Mouse (Mus musculus) forebrain, embryonic 13.5 days (tissue): ENCODE results near the gene Arl2. TPM values are rescaled to one million over a fixed set of nuclear protein-coding genes. Genes with fewer than 3 reads are reported as not detected.
A peak's percentile ranks its signal among the peaks of the same experiment; 100 is the strongest.

ENCODE experiments used
- ATAC-seq: fragments of 200-750 bp; cut with Nextera tagmentation; 2 replicates; pipeline ENCODE4 v1.8.0; 2017
- H3K27ac ChIP-seq: fragments of 300-500 bp; sonication (generic); 2 replicates; pipeline ENCODE4 v1.5.1; 2015; ENCODE audit warnings: inconsistent platforms, mild to moderate bottlenecking, moderate library complexity
- H3K27me3 ChIP-seq: fragments of 300-500 bp; sonication (generic); 2 replicates; pipeline ENCODE4 v1.6.1; 2015; ENCODE audit warnings: mild to moderate bottlenecking, inconsistent platforms
- H3K36me3 ChIP-seq: fragments of 300-500 bp; sonication (generic); 2 replicates; pipeline ENCODE4 v1.6.1; 2015; ENCODE audit warnings: mild to moderate bottlenecking, inconsistent platforms; ENCODE audit not compliant: poor library complexity, severe bottlenecking
- H3K4me1 ChIP-seq: fragments of 300-500 bp; sonication (generic); 2 replicates; pipeline ENCODE4 v1.6.1; 2015; ENCODE audit warnings: inconsistent platforms
- H3K4me2 ChIP-seq: fragments of 300-500 bp; sonication (generic); 2 replicates; pipeline ENCODE4 v1.6.1; 2015; ENCODE audit warnings: inconsistent platforms, mild to moderate bottlenecking, moderate library complexity
- H3K4me3 ChIP-seq: fragments of 300-500 bp; sonication (generic); 2 replicates; pipeline ENCODE4 v1.5.1; 2015; ENCODE audit warnings: mild to moderate bottlenecking, inconsistent platforms
- H3K9ac ChIP-seq: fragments of 300-500 bp; sonication (generic); 2 replicates; pipeline ENCODE4 v1.6.1; 2015; ENCODE audit warnings: mild to moderate bottlenecking, inconsistent platforms
- H3K9me3 ChIP-seq: fragments of 300-500 bp; sonication (generic); replicated peaks from 2 replicates; pipeline ENCODE4 v1.6.1; 2016; ENCODE audit warnings: inconsistent platforms
- WGBS: fragments of 180-500 bp; shearing (Covaris S2); methylation state at CpG from one replicate; pipeline ENCODE4 v1.1.7; 2015; 5-methylcytosine and 5-hydroxymethylcytosine counted together
- polyA plus RNA-seq: library from polyadenylated mRNA; unstranded; fragments of >200 nt; fragmentation: Nextera tagmentation; extraction: Ambion mirVana; gene quantifications from 2 replicates; pipeline ENCODE4 v1.2.1, GENCODE M21; 2015

Arl2 gene
- polyA plus RNA-seq, 1 experiment from 2014 or later, result 86.1 TPM

DNA sequence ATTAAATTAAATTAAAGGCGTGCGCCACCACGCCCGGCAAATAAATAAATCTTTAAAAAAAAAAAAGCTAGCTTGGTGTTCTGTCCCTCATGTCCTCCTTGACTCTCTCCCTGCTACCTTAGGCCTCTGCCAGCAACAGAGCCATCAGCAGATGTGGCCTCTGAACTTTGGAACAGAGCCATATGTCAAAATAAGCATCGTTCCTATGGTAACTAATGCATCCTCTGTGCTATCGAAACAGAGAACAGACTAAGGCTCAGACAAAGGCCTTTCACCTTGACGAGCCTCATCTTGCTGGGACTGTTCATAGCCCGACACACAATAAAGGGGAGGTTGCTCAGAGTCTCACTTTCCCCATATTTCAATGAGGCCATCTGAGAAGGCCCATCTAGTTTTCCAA, 18.0 kb downstream of the Arl2 start:
- no peak overlapping the region for H3K9ac ChIP-seq
- H3K4me1 ChIP-seq, result peaks cover 21% of the 10 kb centered on the region
- 0 out of 2 replicates have a peak, but pooled peaks cover 7% of the 10 kb centered on the region for H3K36me3 ChIP-seq
- H3K9me3 ChIP-seq, result no peaks in the 10 kb centered on the region
- no peak overlapping the region for H3K4me2 ChIP-seq
- no peak overlapping the region for H3K4me3 ChIP-seq
- no peak for ATAC-seq
- WGBS, result 67% methylated on average over 8 of the region's 8 CpGs
- no peaks in the 10 kb centered on the region for H3K27me3 ChIP-seq
- no peak overlapping the region for H3K27ac ChIP-seq

DNA sequence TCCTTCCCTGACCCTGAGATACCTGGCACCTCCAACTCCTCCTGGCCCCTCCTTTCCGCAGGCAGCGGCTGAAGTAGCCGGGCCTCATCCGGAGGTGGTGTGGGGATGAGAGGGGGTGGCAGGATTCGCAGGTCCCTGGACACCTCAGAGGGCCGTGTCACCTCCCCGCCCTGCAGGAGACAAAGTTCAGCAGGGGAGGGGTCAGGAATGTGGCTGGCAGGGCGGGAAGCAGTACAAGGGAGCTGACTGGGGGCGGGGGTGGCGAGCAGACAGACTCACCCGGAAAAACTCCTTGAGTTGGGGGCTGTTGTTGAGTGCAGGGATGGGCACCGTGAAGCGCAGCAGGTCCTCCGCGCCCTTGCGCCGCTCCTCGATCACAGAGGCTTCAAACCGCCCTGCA, 19.6 kb downstream of the Arl2 start:
- H3K4me1 ChIP-seq, result peaks cover 29% of the 10 kb centered on the region
- H3K4me3 ChIP-seq, result no peak overlapping the region
- WGBS, result 39% methylated on average over 19 of the region's 19 CpGs
- no peaks in the 10 kb centered on the region for H3K27me3 ChIP-seq
- H3K36me3 ChIP-seq, result 0 out of 2 replicates have a peak, but pooled peaks cover 7% of the 10 kb centered on the region
- no peak overlapping the region for H3K27ac ChIP-seq
- no peak overlapping the region for H3K4me2 ChIP-seq
- ATAC-seq, result no peak
- 0 out of 2 replicates have a peak overlapping the region, but pooled peaks have one; percentile 37 for H3K9ac ChIP-seq
- H3K9me3 ChIP-seq, result no peaks in the 10 kb centered on the region

DNA sequence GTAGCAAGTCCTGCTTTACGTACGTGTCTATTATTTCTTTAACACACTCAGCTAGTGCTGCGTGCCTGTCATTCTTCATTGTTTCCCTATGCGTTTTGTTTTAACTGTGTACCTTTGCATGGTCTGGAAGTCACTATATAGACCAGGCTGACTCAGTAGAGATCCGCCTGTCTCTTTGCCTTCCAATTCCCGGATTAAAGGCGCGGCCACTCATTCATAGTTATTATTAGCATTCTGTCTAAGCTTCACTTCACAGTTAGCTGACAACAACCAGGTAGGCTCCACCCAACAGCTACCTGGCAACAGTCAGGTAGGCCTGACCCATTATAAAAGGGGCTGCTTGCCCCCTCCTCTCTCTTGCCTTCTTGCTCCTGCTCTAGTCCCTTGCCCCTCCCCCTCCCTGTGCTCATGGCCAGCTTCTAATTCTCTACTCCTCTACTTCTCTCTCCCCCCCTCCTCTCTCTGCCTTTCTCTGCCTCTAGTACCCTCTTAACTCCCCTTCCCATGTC, 22.6 kb downstream of the Arl2 start:
- ATAC-seq, result peak; percentile 55
- peak overlapping the region; percentile 61 for H3K4me3 ChIP-seq
- H3K9ac ChIP-seq, result peak overlapping the region; percentile 90
- H3K4me2 ChIP-seq, result peak overlapping the region; percentile 87
- H3K27me3 ChIP-seq, result no peaks in the 10 kb centered on the region
- H3K9me3 ChIP-seq, result no peaks in the 10 kb centered on the region
- peak overlapping the region; percentile 92 for H3K27ac ChIP-seq
- WGBS, result 1% methylated on average over 8 of the region's 8 CpGs
- H3K4me1 ChIP-seq, result peaks cover 35% of the 10 kb centered on the region
- H3K36me3 ChIP-seq, result peaks cover 35% of the 10 kb centered on the region

DNA sequence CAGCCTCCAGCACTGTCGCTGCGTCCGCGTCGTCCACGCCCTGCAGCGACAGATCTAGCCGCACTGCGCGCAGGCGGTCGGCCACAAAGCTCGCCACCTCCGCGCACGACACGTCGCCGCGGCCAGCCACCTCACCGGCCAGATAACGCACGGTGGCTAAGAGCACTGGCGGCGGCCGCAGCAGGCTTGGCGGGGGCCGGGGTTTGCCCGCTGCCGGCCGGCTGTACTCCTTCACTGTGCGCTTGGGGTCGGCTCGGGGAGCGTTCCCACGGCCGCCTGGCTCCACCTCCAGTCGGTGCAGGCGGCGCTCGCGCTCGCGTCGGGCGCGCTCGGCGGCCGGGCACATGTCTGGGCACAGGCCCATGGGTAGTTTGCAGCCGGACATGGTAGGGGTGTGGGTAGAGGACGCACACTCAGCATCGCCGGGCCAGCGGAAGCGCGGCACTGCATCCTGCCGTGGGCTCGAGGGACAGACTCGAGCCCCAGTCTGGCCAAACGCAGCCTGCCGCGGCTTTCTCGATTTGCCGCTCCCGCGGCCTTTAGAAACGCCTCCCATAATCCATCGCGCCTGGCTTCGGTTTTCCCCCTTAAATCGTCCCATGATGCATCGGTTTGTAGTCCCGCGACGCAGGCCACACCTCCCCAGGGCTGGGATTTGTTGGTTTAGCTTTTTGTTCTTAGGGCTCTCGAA, 23.2 kb downstream of the Arl2 start, which contains the start of gene Sac3d1:
Gene Sac3d1 (minus strand): TSS at position 665 of the 691 bp plus-strand sequence.
- Histone ChIP-seq H3K36me3 (peaks cover 36% of the 10 kb centered on the region), H3K27ac (peak within 1 kb of the TSS; percentile 92), H3K4me1 (peaks cover 30% of the 10 kb centered on the region), H3K4me3 (peak within 1 kb of the TSS; percentile 61), H3K4me2 (peak within 1 kb of the TSS; percentile 87), H3K9me3 (no peaks in the 10 kb centered on the region), H3K9ac (peak within 1 kb of the TSS; percentile 90), H3K27me3 (no peaks in the 10 kb centered on the region)
- WGBS, result under 1% methylated on average over 61 of the region's 77 CpGs
- ATAC-seq, result peak; percentile 93

DNA sequence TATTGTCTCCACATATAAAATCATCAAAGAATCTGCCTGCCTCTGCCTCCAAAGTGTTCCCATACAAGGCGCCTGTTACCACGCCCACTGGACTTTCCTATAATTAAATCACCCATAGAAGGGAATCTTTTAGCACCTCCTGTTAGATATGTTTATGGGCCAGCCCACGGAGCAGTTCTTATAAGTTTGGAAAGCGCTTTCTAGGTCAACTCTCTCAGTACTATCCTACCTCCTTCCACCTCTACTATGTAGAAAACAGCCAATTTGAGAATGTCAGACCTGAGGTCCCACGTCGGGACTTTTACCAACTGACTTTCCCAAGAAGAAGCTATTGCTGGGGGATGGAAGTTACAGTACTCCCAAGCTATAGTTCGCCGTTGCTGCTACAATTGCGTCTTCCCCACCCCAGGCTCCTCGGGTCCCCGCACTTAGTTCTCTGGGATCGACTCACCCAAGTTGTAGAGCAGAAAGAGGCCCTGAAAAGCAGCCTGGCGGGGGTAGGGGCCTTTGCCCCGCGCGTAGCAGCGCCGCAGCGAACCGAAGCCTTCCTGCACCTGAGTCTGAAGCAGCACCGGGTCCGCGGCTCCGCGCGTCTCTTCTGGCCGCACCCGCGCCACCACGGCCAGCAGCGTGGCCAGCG, 23.9 kb downstream of the Arl2 start:
- Histone ChIP-seq H3K4me3 (peak overlapping the region; percentile 61), H3K4me2 (peak overlapping the region; percentile 87), H3K9me3 (no peaks in the 10 kb centered on the region), H3K27ac (peak overlapping the region; percentile 92), H3K27me3 (no peaks in the 10 kb centered on the region), H3K9ac (peak overlapping the region; percentile 90), H3K4me1 (peaks cover 30% of the 10 kb centered on the region), H3K36me3 (peaks cover 43% of the 10 kb centered on the region)
- ATAC-seq, result no peak
- WGBS, result 4% methylated on average over 32 of the region's 32 CpGs

DNA sequence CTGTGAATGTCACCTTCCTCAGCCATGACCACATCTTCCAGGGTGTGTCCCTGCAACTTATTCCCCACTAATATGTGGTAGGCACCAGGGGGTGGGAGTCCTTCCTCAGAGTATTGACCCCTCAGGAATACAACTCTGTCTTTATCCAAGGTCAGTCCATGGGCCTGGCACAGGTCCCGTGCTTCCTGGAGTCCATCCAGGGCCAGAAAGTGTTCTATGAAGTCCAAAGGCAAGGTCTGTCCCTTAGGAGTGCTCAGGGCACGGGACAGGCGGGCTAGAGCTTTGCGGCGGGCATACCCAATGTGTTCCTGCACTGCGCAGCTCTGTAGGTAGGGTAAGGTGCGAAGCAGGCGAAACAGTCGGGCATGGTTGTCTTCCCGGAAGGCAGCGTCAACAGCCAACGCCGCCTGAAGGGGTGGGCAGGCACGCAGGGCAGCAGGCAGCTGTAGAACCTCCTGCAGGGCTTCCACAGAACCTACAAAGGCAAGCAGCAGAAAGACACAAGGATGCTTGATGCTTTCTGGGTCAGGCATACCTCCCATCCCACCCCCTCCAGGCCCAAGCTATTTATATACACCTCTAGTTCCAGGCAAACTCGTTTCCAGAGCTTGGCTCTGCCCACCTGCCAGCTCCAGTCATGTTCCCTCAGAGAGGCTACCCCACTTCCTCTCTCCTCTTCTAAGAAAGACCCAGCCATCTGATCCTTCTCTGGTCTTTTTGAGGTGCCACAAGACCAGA, 25.1 kb downstream of the Arl2 start:
- Histone ChIP-seq H3K27me3 (no peaks in the 10 kb centered on the region), H3K4me2 (peak overlapping the region; percentile 87), H3K9me3 (no peaks in the 10 kb centered on the region), H3K27ac (0 out of 2 replicates have a peak overlapping the region, but pooled peaks have one; percentile 6), H3K9ac (peak overlapping the region; percentile 90), H3K36me3 (peaks cover 46% of the 10 kb centered on the region), H3K4me3 (peak overlapping the region; percentile 61; the same call in 1 of the 2 replicates), H3K4me1 (peaks cover 30% of the 10 kb centered on the region)
- 93% methylated on average over 15 of the region's 15 CpGs for WGBS
- ATAC-seq, result no peak

DNA sequence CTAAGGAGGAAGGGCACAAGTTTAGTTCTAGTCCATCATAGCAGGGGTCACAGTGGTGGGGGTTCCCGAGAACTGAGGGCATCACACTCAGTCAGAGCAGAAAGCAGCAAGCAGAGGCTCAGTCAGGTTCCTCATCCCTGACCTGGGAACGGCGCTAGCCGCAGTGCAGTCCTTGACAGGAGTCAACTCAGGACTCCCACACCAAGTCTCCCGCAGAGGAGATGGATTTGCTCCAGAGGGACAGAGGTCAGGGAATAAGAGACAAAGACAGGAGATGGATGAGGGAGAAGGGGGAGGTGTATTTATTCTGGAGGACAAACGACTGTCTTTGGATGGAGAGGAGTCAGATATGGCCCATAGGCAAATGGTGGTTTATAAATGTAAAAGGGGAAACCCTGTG, 28.2 kb downstream of the Arl2 start:
- H3K4me3 ChIP-seq, result no peak overlapping the region
- no peaks in the 10 kb centered on the region for H3K27me3 ChIP-seq
- H3K27ac ChIP-seq, result no peak overlapping the region
- H3K4me1 ChIP-seq, result peaks cover 17% of the 10 kb centered on the region
- ATAC-seq, result no peak
- no peaks in the 10 kb centered on the region for H3K9me3 ChIP-seq
- H3K4me2 ChIP-seq, result no peak overlapping the region
- 84% methylated on average over 6 of the region's 6 CpGs for WGBS
- no peak overlapping the region for H3K9ac ChIP-seq
- peaks cover 39% of the 10 kb centered on the region for H3K36me3 ChIP-seq

DNA sequence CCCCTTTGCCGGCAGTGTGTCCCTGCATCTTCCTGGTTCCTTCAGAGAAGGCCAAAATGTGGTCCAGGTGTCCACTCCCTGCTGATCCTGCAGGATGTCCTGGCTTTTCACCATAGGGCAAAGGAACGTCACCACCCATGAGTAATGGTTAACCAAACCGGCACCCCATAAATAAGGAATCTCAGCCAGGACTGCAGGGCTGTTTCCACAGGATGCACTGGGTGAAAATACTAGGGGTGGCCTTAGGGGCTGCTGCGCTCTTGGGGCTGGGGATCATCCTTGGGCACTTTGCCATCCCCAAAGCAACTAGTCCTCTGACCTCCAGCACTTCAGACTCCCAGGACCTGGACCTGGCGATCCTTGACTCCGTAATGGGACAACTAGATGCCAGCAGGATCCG, 35.8 kb downstream of the Arl2 start, which contains the start of gene Naaladl1:
Gene Naaladl1 (plus strand): TSS at position 197 of the 400 bp plus-strand sequence.
- no peak within 1 kb of the TSS for H3K4me2 ChIP-seq
- ATAC-seq, result no peak
- WGBS, result 92% methylated on average over 7 of the region's 7 CpGs
- no peaks in the 10 kb centered on the region for H3K4me1 ChIP-seq
- no peaks in the 10 kb centered on the region for H3K9me3 ChIP-seq
- peaks cover 5% of the 10 kb centered on the region; the same call in 1 of the 2 replicates for H3K36me3 ChIP-seq
- no peak within 1 kb of the TSS for H3K27ac ChIP-seq
- H3K4me3 ChIP-seq, result no peak within 1 kb of the TSS
- peak within 1 kb of the TSS; percentile 13; the same call in 1 of the 2 replicates for H3K9ac ChIP-seq
- no peaks in the 10 kb centered on the region for H3K27me3 ChIP-seq

DNA sequence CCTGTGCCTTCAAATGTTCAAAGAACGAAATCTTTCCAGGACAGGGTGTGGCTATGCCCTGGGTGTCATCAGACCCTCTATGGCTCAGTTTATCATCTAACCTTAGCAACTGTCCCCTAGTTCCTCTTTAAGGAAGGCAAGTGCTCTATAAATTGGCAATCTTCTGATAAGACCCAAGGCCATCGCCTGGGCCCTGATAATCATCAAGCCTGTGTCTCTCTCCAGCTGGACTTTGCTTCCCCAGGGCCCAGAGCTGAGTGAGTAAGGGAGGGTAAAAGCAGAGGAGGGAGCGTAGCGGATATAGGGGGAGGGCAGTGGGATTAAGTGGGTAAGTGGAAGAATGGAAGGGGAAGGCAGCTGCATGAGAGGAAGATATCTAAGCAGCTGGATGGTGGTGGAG, 36.9 kb downstream of the Arl2 start:
- Histone ChIP-seq H3K36me3 (peaks cover 5% of the 10 kb centered on the region; the same call in 1 of the 2 replicates), H3K9ac (peak overlapping the region; percentile 13; the same call in 1 of the 2 replicates), H3K27ac (no peak overlapping the region), H3K4me1 (no peaks in the 10 kb centered on the region), H3K27me3 (no peaks in the 10 kb centered on the region), H3K4me3 (no peak overlapping the region), H3K4me2 (no peak overlapping the region), H3K9me3 (no peaks in the 10 kb centered on the region)
- ATAC-seq, result no peak
- WGBS, result 86% methylated on average over 4 of the region's 4 CpGs

DNA sequence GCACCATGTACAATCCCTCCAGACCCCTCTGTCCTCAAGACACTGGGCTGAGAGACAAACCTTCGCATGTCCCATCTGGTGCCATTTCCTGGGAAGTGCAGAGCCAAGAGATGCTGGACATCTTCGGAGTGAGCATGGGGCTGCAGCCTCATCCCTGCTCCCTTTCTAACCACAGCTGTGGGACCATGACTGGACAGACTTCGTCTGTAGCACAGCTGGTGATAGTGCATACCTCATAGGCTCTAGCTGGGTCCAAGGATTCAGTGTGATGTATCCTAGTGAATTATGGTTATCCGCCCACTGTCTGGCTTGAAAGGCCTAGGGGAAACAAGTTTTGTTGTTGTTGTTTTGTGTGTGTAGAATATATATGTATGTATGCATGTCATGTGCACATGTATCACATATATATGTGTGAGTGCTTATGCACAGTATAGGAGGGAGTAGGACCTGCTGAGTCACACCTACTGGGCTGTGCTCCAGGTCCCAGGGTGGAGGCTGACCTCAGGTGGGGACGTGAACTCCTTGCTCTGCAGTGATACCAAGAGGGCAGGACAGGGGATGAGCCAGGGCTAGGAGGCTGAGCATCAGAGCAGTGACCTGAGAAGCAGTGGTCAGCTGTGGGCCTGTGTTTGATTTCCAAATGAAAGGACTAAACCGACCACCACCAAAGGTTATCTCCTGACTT, 39.0 kb downstream of the Arl2 start:
- WGBS, result 85% methylated on average over 6 of the region's 6 CpGs

DNA sequence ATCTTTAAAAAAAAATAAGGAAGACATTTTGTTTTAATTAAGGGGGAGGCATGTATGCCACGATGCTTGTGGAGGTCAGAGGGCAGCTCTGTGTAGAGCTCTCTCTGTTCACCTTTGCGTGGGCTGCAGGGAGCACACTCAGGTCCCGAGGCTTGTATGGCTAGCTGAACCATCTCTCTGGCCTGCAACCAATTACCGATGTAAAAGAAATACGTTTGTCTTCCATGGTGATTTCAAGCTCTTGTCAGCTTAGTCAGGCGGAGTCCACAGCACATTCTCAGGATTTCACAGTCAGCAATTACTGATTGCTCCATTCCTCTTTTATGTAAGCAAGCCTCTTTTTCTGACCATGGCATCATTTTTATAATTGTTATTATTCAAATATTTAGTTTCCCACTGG, 40.2 kb downstream of the Arl2 start:
- no peak for ATAC-seq
- WGBS, result 85% methylated on average over 6 of the region's 6 CpGs
- Histone ChIP-seq H3K9me3 (no peaks in the 10 kb centered on the region), H3K4me2 (no peak overlapping the region), H3K27me3 (no peaks in the 10 kb centered on the region), H3K4me1 (no peaks in the 10 kb centered on the region), H3K27ac (no peak overlapping the region), H3K36me3 (peaks cover 7% of the 10 kb centered on the region), H3K4me3 (no peak overlapping the region), H3K9ac (no peak overlapping the region)

More for the DNA sequence above, 39.0 kb downstream of the Arl2 start:
- Histone ChIP-seq H3K4me3 (no peak overlapping the region), H3K27me3 (no peaks in the 10 kb centered on the region), H3K9ac (peak overlapping the region; percentile 21; the same call in 1 of the 2 replicates), H3K9me3 (no peaks in the 10 kb centered on the region), H3K4me1 (no peaks in the 10 kb centered on the region), H3K27ac (no peak overlapping the region), H3K4me2 (no peak overlapping the region), H3K36me3 (peaks cover 12% of the 10 kb centered on the region)
- ATAC-seq, result no peak
